Mouse (Mus musculus) olfactory bulb, adult 2 months (tissue): ENCODE measurements at regions not wholly inside any gene's neighbourhood (a gene's known extent, or its start where the extent isn't known, plus 50 kb on each side); places are given as distances from the start of the nearest gene placed in this dataset.

Source experiments
- H3K27ac ChIP-seq: fragments of 200-500 bp; 2 replicates; pipeline ENCODE4 v1.5.1; 2012; ENCODE audit warnings: low read depth, low read length; ENCODE audit not compliant: insufficient read depth
- H3K4me1 ChIP-seq: fragments of 200-500 bp; 2 replicates; pipeline ENCODE4 v1.6.1; 2012; ENCODE audit warnings: low read length; ENCODE audit not compliant: control insufficient read depth, insufficient read depth
- H3K4me3 ChIP-seq: fragments of 200-500 bp; 2 replicates; pipeline ENCODE4 v1.5.1; 2012; ENCODE audit warnings: mild to moderate bottlenecking, low read depth, low read length, moderate library complexity; ENCODE audit not compliant: insufficient read depth
- CTCF ChIP-seq: fragments of 200-500 bp; IDR thresholded peaks from 2 replicates; pipeline ENCODE4 v1.5.1; 2012; ENCODE audit warnings: low read depth, mild to moderate bottlenecking, low read length, moderate library complexity; ENCODE audit not compliant: insufficient read depth
- POLR2A ChIP-seq: fragments of 200-500 bp; IDR thresholded peaks from 2 replicates; pipeline ENCODE4 v1.6.1; 2012; ENCODE audit warnings: mild to moderate bottlenecking, low read depth, low read length, moderate library complexity; ENCODE audit not compliant: insufficient read depth
- WGBS: fragments of 180-500 bp; shearing (Covaris S2); methylation state at CpG from one replicate; pipeline ENCODE4 v1.1.7; 2018; 5-methylcytosine and 5-hydroxymethylcytosine counted together

- Histone ChIP-seq H3K4me1 (no peaks in the 10 kb centered on the region), H3K4me3 (no peak overlapping the region), H3K27ac (no peak overlapping the region)
- no peak for TF ChIP-seq CTCF
- TF ChIP-seq POLR2A = no peak
- 71% methylated on average over 7 of the region's 7 CpGs for WGBS
Observed at GRCm38 (mm10) chr9:90698439-90698838, 427.8 kb upstream of the Tbc1d2b start.

DNA sequence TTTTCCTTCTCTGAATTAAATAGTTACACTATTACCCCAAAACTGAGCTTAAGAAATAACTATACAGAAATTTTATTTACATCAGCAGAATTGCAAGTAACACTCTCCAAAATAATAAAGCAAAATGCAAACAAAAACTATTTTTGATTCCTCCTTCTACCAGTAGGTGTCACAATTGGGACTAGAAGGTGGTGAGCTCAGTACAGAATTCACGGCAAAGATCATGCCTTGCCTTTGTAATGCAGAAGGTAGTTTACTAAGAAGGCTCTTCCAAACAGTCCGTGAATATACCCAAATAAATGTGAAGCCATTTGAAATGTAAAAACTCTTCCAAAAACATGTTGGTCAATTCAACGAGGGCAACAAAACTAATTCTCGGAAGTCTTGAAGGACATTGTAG is 428.5 kb upstream of the Tbc1d2b start:
- H3K4me3 ChIP-seq = no peak overlapping the region
- no peak overlapping the region for H3K27ac ChIP-seq
- no peak for TF ChIP-seq POLR2A
- no peak for TF ChIP-seq CTCF
- no peaks in the 10 kb centered on the region for H3K4me1 ChIP-seq
- WGBS = 17% methylated on average over 4 of the region's 4 CpGs

DNA sequence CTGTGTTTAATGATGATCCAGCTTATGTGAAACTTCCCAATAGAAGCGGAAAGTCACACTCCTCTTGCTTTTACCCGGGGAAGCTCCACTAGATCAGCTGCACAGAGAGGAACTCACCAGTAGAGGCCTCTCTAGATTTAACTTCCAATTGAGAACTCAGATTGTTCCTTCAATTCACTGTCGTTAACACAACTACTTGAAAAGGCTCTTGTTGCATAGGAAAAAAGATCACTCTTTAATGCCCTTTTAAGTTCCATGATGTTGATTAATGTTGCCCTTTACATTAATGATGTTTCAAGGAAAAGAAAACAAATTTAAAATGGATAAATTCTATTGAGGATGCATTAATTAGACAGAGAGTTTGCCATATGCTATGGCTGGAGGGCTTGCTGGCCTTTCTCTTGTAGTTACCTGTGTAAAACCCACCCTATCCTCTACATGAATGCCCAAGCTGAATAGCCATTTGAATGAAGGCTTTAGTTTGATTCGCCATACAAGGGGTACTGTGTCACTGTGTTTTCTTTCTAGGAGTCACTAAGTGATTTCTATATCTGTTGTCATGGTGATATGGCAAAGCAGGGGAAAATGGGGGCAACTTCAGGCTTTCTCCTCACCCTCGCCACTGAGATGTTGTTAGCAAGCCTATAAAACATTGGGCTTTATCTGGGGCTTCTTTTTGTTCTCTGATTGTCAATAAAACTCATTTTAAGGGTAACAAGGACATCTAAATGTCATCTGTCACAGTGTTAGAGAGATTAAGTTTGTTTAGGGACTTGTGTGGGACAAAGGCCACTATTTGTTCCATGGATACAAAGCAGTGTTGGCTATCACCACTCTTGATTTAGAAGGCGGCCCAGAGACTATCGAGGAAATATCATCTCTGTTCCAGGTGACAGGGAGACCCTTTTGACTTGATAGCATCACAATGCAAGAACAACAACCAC is 429.9 kb upstream of the Tbc1d2b start:
- 38% methylated on average over 7 of the region's 7 CpGs for WGBS
- no peaks in the 10 kb centered on the region for H3K4me1 ChIP-seq

GRCm38 (mm10) chr9:90701180-90701765 is 430.7 kb upstream of the Tbc1d2b start:
- H3K4me3 ChIP-seq = no peak overlapping the region
- WGBS = 68% methylated on average over 4 of the region's 4 CpGs
- no peak for TF ChIP-seq POLR2A
- no peak for TF ChIP-seq CTCF
- H3K27ac ChIP-seq = no peak overlapping the region
- no peaks in the 10 kb centered on the region for H3K4me1 ChIP-seq

More for the DNA sequence above, 429.9 kb upstream of the Tbc1d2b start:
- Histone ChIP-seq H3K4me3 (no peak overlapping the region), H3K27ac (no peak overlapping the region)
- TF ChIP-seq CTCF = no peak
- TF ChIP-seq POLR2A = no peak

GRCm38 (mm10) chr9:90713685-90714084 is 443.1 kb upstream of the Tbc1d2b start:
- TF ChIP-seq POLR2A (no peak), CTCF (no peak)
- 30% methylated on average over 2 of the region's 2 CpGs for WGBS
- Histone ChIP-seq H3K27ac (no peak overlapping the region), H3K4me3 (no peak overlapping the region), H3K4me1 (no peaks in the 10 kb centered on the region)

DNA sequence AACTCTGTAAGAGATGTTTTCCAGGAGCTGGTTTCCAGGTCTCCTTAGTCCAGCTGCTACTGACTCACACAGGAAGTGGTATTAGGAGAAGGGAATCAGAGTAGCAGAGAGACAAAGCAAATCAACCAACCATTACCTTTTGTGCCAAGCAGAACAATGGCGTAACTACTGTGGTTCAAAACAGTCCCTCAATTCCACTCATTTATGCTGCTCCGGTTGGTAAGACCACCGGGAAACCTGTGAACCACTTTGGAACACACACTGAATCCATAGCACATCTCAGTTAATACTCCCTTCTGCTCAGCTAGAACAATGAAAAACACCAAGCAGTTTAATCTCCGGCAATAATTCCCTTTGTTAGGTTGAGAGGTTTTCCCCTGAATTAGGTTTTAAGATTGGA is 460.8 kb upstream of the Tbc1d2b start:
- Histone ChIP-seq H3K4me3 (no peak overlapping the region), H3K27ac (no peak overlapping the region), H3K4me1 (no peaks in the 10 kb centered on the region)
- 22% methylated on average over 4 of the region's 4 CpGs for WGBS
- TF ChIP-seq POLR2A = no peak
- TF ChIP-seq CTCF = no peak

- Histone ChIP-seq H3K27ac (no peak overlapping the region), H3K4me3 (no peak overlapping the region), H3K4me1 (no peaks in the 10 kb centered on the region)
- TF ChIP-seq CTCF (no peak), POLR2A (no peak)
- WGBS = 43% methylated on average over 3 of the region's 3 CpGs
Observed at GRCm38 (mm10) chr9:90757175-90757574, 486.6 kb upstream of the Tbc1d2b start.

DNA sequence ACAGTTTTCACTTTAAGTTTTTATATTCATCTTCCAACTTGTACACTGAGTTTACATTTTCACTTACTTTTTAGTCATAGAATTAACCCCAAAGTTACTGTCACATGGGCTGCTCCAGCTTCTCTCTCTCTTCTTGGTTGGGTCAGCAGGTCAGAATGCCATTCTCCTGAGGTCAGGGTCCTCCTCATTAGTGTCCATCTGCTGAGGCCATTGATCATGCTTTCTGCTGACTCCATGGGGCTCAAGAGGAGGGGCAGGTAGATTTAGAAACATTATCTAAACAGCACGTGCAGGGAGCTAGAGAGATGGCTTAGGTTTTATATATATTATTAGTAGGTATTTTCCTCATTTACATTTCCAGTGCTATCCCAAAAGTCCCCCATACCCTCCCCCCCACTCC is 503.7 kb upstream of the Tbc1d2b start:
- 81% methylated on average over 1 of the region's 1 CpGs for WGBS
- TF ChIP-seq CTCF (no peak), POLR2A (no peak)
- Histone ChIP-seq H3K4me1 (no peaks in the 10 kb centered on the region), H3K4me3 (no peak overlapping the region), H3K27ac (no peak overlapping the region)

GRCm38 (mm10) chr9:90789545-90789944 is 518.9 kb upstream of the Tbc1d2b start:
- no peak for TF ChIP-seq CTCF
- no peak for TF ChIP-seq POLR2A
- Histone ChIP-seq H3K27ac (no peak overlapping the region), H3K4me1 (no peaks in the 10 kb centered on the region), H3K4me3 (no peak overlapping the region)
